Mouse (Mus musculus) intestine, embryonic 14.5 days (tissue): Measurements from ENCODE around the gene Esr2. TPM values are rescaled to one million over a fixed set of nuclear protein-coding genes. Genes with fewer than 3 reads are reported as not detected.

Experiments used
- polyA plus RNA-seq: library from polyadenylated mRNA; unstranded; fragments of >200 nt; fragmentation: Nextera tagmentation; extraction: Ambion mirVana; gene quantifications from 2 replicates; pipeline ENCODE4 v1.2.1, GENCODE M21; 2014

Gene Esr2
- polyA plus RNA-seq, 1 experiment from 2014 or later = not detected

Other genes with a start within 250 kb of the Esr2 start
- not detected in 2 replicates for gene Tex21, start 69.5 kb upstream of the Esr2 start, polyA plus RNA-seq
- 98.8 and 101 TPM in 2 replicates for gene Mthfd1, start 78.0 kb upstream of the Esr2 start, polyA plus RNA-seq
- 4.2 and 5.1 TPM in 2 replicates for gene Akap5, start 147.6 kb upstream of the Esr2 start, polyA plus RNA-seq
- gene Zbtb25, start 192.3 kb upstream of the Esr2 start, polyA plus RNA-seq = 16.1 and 17.7 TPM in 2 replicates
- 9.4 and 10.0 TPM in 2 replicates for gene Zbtb1, start 193.0 kb upstream of the Esr2 start, polyA plus RNA-seq
- 9.2 and 10.3 TPM in 2 replicates for gene Hspa2, start 226.9 kb upstream of the Esr2 start, polyA plus RNA-seq
- gene Ppp1r36, start 240.3 kb upstream of the Esr2 start, polyA plus RNA-seq = 1.4 and 1.9 TPM in 2 replicates